Mouse (Mus musculus): ENCODE measurements around the gene Plekha5.
A peak's percentile ranks its signal among the peaks of the same experiment; 100 is the strongest.
"Not testable (repeated sequence)": the region's sequence is repeated elsewhere in the genome, so short reads cannot be mapped to it uniquely, and the experiment has no call there.

The Plekha5 gene

GRCm38 (mm10) chr6:140523600-140523999 lies 99.7 kb downstream of the Plekha5 start:
- no peak for DNase-seq (ENCODE audit: low spot score in 2 of 2)

DNA sequence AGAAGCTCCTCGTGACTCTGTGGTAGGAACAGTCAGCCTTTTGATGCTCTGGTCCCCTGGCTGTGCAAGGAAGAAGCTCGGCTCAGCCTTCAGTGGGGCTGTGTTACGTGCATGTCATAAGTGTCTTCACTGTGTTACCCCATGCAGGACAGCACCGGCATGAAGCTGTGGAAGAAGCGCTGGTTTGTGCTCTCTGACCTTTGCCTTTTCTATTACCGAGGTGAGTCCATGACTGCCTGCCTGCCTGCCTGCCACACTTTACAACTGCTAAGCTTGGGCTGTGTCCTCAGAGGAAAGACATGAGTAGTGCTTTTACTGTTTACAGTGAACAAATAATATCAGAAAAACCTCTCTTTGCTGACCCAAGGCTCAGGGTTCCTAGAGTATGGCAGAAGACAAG lies 104.6 kb downstream of the Plekha5 start:
- no peak for DNase-seq (ENCODE audit: low spot score in 2 of 2)

DNA sequence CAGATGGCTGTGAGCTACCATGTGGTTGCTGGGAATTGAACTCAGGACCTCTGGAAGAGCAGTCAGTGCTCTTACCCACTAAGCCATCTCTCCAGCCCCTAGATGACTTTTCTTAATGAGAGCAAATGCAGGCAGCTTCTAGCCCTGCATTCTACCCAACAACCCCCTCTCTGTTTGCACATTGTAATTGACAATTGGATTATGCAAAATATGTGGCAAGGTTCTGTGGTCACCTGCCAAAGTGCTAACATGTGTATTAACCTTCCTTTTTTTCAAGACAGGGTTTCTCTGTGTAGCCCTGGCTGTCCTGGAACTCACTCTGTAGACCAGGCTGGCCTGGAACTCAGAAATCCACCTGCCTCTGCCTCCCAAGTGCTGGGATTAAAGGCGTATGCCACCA lies 109.0 kb downstream of the Plekha5 start:
- not testable (repeated sequence) for DNase-seq (ENCODE audit: low spot score in 2 of 2)

DNA sequence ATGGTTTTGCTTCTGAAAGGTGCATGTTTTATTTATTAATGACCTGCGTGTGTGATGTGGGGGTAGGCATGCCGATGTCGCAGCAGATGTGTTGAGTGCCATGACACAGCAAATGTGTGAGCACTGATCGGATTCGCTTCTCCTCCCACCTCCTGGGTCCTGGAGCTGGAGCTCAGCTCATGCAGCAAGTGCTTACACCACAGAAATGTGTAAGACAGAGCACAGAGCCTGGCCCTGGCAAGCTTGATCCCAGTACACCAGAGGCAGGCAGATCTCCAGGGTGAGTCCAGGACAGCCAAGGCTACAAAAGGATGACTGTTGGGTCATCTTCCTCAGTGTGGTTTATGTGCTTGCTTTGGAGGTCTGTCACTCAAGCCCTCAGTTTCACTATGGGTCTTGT lies 109.8 kb downstream of the Plekha5 start:
- no peak for DNase-seq (ENCODE audit: low spot score in 2 of 2)

- no peak for DNase-seq (ENCODE audit: low spot score in 2 of 2)
Measured at GRCm38 (mm10) chr6:140535504-140535903, 111.7 kb downstream of the Plekha5 start.

GRCm38 (mm10) chr6:140541919-140542318 lies 118.1 kb downstream of the Plekha5 start:
- no peak for DNase-seq (ENCODE audit: low spot score in 2 of 2)

DNA sequence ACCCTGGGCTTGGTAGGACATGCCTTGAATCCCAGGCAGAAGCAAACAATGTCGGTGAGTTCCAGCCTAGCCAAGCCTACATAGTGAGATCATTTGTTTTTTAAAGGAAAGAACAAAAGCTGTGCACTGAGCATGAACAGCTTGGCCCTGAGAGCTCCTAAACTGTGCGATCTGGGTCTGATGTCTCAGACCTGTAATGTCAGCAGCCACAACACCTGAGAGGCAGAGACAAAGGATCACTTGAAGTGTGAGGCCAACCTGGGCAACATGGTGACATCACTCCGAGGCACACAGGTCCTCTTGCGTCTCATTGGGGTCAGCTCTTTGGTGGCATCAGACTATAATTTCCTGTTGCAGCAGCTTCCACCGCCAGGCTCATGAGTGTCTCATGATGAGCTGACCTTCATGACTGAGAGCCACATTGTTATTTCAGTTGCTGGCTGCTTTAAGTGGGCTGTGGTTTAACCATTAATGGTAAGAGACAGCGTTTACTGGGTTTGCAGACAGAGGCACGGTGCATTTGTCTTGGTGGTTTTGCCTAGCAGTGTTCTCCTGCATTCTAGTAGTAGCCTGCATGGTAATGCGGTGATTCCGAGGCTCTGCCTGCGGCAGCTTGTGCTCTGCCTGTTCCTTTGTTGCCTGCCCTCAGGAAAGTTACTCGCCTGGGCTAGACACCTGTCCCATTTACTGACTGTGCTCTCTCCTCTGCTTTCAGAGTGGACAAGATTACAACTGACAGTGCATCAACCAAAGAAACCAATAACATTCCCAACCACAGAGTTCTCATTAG lies 119.3 kb downstream of the Plekha5 start:
- DNase-seq (ENCODE audit: low spot score in 2 of 2) = no peak

- no peak for DNase-seq (ENCODE audit: low spot score in 2 of 2)
Measured at GRCm38 (mm10) chr6:140546095-140546494, 122.2 kb downstream of the Plekha5 start.

DNA sequence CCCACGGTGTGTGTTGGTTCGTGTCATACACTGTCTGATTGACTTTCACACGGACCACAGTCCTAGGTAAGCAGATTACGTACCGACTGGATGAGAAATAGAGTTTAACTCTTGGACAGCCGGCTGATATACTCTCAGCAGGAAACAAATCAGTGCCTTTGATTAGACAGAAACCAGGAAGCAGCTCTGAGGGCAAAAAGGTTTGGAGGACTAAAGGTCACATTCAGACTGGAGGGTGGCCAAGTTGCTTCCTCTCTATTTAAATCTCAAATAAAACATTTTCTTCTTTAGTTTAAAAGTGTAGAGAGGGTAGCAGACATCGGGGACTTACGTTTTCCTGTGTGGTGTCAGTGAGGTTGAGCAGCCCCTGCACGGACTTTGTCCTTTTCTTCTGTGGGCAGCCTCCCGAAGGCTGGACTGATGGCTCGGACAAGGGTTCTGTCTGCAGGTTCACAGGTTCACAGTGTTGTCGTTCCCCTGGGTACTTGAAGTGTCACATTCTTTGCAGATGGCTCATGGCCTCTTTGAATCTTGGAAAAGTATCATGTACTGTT lies 122.9 kb downstream of the Plekha5 start:
- DNase-seq (ENCODE audit: low spot score in 2 of 2) = no peak

DNA sequence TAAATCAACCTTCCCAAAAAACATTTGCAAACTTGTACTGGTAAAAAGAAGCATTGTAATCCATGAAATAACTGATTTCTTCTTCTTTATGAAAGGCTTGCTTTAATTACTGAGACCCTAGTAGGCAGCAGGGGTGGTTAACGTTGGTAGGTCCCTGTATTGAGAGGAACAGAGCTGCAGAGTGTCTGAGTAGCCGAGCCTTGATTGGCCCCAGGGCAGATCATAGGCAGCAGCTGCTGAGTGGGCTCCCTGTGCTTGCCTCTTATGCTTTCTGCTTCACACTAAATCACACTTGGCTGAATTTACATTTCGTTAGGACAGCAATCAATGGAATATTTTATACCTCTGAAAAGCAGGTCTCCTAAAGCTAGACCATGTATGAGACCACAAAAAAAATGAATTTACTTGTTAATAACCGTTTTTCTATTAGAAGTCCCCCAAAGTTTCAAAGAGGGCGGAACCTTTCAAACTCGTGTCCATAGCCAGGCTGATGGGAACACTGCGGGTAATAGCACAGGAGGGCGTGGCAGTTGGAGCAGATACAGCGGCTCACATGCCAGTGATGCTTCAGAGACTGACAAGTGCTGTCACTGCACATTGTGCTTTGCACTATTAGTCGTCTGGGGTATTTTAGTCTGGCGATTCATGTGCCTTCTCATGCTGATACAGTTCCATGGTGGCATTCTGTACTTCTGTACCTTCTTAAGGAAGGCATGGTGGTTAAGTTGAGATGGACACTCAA lies 123.5 kb downstream of the Plekha5 start:
- DNase-seq (ENCODE audit: low spot score in 2 of 2) = no peak

DNA sequence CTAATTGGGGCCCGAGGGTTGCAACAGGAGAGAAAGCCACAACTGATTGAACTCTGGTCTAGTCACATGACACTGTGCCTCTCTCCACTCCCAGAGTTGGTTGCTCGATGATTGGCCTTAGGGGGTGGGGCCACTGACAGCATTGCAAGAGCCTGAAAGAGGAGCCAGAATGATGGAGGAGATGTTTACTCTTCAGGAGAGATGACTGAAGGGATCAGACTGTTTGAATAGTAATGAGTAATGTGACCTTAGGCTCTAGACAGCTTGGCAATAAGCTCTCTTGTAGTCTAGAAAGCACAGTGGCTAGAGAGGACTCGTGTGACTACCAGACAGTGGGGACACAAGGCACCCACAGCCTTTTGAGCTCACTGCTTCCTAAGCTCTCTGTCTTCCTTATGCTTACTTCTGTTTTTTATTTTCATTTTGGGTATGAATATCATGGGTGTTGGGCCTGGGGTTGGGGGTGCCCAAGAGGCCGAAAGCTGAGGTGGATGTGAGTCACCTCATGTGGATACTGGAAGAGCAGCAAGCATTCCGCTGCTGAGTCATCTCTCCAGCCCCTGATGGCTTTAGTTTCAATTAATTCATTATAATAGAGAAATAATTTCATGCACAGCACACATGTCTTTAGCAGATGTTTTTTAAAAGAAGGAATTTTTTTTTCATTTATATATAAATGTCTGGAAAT lies 124.4 kb downstream of the Plekha5 start:
- DNase-seq (ENCODE audit: low spot score in 2 of 2) = no peak

GRCm38 (mm10) chr6:140550741-140551140 lies 126.9 kb downstream of the Plekha5 start:
- peak in 1 of 2 experiments; percentile 25 for DNase-seq (ENCODE audit: low spot score in 2 of 2)

GRCm38 (mm10) chr6:140554261-140554660 lies 130.4 kb downstream of the Plekha5 start:
- no peak for DNase-seq (ENCODE audit: low spot score in 2 of 2)

- DNase-seq (ENCODE audit: low spot score in 2 of 2) = no peak
Measured at GRCm38 (mm10) chr6:140559411-140559810, 135.6 kb downstream of the Plekha5 start.

DNA sequence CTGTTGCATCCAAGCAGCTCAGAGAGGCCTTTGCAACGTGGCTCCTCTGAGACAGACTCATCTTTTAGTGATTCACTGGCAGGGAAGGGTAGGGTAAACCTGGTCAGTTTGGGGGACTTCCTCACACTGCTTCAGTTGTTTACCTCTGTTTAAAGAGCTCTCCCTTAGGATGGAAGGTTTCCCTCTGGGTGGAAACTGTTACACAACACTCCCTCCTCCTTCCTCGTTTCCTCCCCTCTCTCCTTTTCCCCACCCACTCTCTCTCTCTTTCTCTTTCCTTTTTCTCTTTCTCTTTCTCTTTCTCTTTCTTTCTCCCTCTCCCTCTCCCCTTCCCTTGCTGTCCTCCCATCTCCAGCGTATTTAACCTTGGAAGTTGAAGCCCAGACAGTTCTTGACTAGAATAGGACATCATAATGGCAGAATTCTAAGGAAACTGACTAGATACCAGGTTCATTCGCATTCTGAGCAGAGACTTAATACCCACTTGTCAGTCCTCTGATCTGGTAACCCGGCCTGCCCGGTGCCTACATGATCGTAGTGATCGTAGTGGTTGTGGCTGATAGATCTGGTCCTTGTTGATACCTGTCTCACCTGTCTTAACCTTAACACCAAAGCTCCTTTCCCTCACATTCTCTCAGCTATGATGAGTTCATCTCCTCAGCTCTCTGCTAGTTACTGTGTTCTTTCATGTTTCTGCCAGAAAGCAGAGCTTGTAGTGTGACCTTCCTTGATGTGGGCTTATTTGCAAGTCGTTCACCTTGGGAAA lies 137.5 kb downstream of the Plekha5 start:
- no peak for DNase-seq (ENCODE audit: low spot score in 2 of 2)

GRCm38 (mm10) chr6:140561917-140562590 lies 138.2 kb downstream of the Plekha5 start:
- no peak for DNase-seq (ENCODE audit: low spot score in 2 of 2)

- no peak for DNase-seq (ENCODE audit: low spot score in 2 of 2)
Measured at GRCm38 (mm10) chr6:140567199-140567598, 143.3 kb downstream of the Plekha5 start.

GRCm38 (mm10) chr6:140567897-140568296 lies 144.0 kb downstream of the Plekha5 start:
- no peak for DNase-seq (ENCODE audit: low spot score in 2 of 2)

DNA sequence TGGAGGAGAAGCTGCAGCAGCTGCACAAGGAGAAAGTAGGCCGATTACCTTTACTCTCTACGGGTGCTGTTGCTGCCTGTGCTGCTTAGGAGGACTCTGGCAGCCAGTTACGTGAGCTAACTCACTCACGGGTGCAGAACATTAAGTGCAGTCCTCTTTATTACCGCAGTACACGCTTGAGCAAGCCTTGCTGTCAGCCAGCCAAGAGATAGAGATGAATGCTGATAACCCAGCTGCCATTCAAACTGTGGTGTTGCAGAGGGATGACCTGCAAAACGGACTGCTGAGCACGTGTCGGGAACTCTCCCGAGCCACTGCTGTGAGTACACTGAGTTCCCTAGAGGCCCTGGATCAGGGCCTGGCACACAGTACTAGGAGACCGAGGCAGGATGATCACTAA lies 146.3 kb downstream of the Plekha5 start:
- DNase-seq (ENCODE audit: low spot score in 2 of 2) = no peak

- no peak for DNase-seq (ENCODE audit: low spot score in 2 of 2)
Measured at GRCm38 (mm10) chr6:140574943-140575342, 151.1 kb downstream of the Plekha5 start.

- no peak for DNase-seq (ENCODE audit: low spot score in 2 of 2)
Measured at GRCm38 (mm10) chr6:140576133-140576532, 152.3 kb downstream of the Plekha5 start.
